Mouse (Mus musculus) embryonic facial prominence, embryonic 12.5 days (tissue): Measurements from ENCODE around the gene Zfp687. TPM values are rescaled to one million over a fixed set of nuclear protein-coding genes. Genes with fewer than 3 reads are reported as not detected.
A peak's percentile ranks its signal among the peaks of the same experiment; 100 is the strongest.
"Not testable (repeated sequence)": the region's sequence is repeated elsewhere in the genome, so short reads cannot be mapped to it uniquely, and the experiment has no call there.

Source experiments
- ATAC-seq: fragments of 200-750 bp; cut with Nextera tagmentation; 2 replicates; pipeline ENCODE4 v1.8.0; 2017; ENCODE audit not compliant: insufficient number of reproducible peaks, insufficient read depth, low FRiP score, low TSS enrichment
- H3K27ac ChIP-seq: fragments of 300-500 bp; sonication (generic); 2 replicates; pipeline ENCODE4 v1.5.1; 2016; ENCODE audit warnings: mild to moderate bottlenecking
- H3K27me3 ChIP-seq: fragments of 300-500 bp; sonication (generic); 2 replicates; pipeline ENCODE4 v1.6.1; 2016; ENCODE audit warnings: mild to moderate bottlenecking, moderate library complexity
- H3K36me3 ChIP-seq: fragments of 300-500 bp; sonication (generic); 2 replicates; pipeline ENCODE4 v1.6.1; 2016; ENCODE audit warnings: mild to moderate bottlenecking
- H3K4me1 ChIP-seq: fragments of 300-500 bp; sonication (generic); 2 replicates; pipeline ENCODE4 v1.6.1; 2016
- H3K4me2 ChIP-seq: fragments of 300-500 bp; sonication (generic); replicated peaks from 2 replicates; pipeline ENCODE4 v1.6.1; 2016; ENCODE audit warnings: mild to moderate bottlenecking, moderate library complexity
- H3K4me3 ChIP-seq: fragments of 300-500 bp; sonication (generic); 2 replicates; pipeline ENCODE4 v1.5.1; 2016; ENCODE audit warnings: mild to moderate bottlenecking
- H3K9ac ChIP-seq: fragments of 300-500 bp; sonication (generic); 2 replicates; pipeline ENCODE4 v1.6.1; 2016; ENCODE audit warnings: mild to moderate bottlenecking, moderate library complexity
- H3K9me3 ChIP-seq: fragments of 300-500 bp; sonication (generic); 2 replicates; pipeline ENCODE4 v1.6.1; 2016; ENCODE audit warnings: mild to moderate bottlenecking, moderate library complexity
- WGBS: fragments of 180-500 bp; shearing (Covaris S2); methylation state at CpG from one replicate; pipeline ENCODE4 v1.1.7; 2016; 5-methylcytosine and 5-hydroxymethylcytosine counted together
- polyA plus RNA-seq: library from polyadenylated mRNA; unstranded; fragments of >200 nt; fragmentation: Nextera tagmentation; extraction: Ambion mirVana; gene quantifications from 2 replicates; pipeline ENCODE4 v1.2.1, GENCODE M21; 2016

Zfp687 gene
- polyA plus RNA-seq, 1 experiment from 2014 or later: 28.7 TPM

DNA sequence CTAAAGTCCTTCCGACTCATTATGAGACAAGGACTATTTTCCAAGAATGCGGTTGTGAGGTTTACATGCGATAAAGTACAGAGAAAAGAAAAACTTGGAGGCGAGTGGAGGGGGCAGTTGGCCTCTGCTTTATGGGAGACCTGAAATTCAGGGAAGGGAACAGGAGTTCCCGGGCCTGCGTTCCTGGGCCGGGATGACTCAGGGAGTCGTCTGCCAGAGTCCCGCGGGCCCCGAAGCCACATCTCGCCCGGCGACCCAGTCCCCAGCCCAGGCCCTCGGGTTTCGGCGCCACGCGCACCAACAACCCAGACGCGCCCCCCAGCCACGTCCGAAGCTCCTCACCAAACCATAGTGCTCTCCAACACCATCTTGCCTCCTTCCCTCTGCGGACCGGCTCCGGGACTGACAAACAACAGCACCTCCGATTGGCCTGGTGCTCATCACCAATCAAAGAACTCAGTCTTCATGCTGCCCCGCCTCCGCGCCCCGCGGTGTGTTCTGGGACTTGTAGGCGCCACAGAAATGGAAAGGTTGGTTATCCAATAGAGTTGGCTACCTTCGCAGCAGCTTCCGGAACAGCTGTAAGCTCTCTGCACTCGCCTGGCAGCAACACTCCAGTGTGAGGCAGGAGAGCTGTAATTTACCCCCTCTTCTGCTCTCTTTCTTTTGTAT, 27.1 kb upstream of the Zfp687 start, which contains the start of gene Psmd4:
TSS of gene Psmd4 (minus strand) at position 449 of the 672 bp plus-strand sequence.
- peak within 1 kb of the TSS; percentile 18; the same call in 1 of the 2 replicates for H3K27ac ChIP-seq
- peak; percentile 97 for ATAC-seq
- WGBS: under 1% methylated on average over 35 of the region's 36 CpGs
- H3K4me2 ChIP-seq: peak within 1 kb of the TSS; percentile 67
- peak within 1 kb of the TSS; percentile 74 for H3K9ac ChIP-seq
- peaks cover 7% of the 10 kb centered on the region for H3K4me1 ChIP-seq
- H3K27me3 ChIP-seq: no peaks in the 10 kb centered on the region
- no peaks in the 10 kb centered on the region for H3K9me3 ChIP-seq
- H3K4me3 ChIP-seq: peak within 1 kb of the TSS; percentile 76
- H3K36me3 ChIP-seq: peaks cover 5% of the 10 kb centered on the region

DNA sequence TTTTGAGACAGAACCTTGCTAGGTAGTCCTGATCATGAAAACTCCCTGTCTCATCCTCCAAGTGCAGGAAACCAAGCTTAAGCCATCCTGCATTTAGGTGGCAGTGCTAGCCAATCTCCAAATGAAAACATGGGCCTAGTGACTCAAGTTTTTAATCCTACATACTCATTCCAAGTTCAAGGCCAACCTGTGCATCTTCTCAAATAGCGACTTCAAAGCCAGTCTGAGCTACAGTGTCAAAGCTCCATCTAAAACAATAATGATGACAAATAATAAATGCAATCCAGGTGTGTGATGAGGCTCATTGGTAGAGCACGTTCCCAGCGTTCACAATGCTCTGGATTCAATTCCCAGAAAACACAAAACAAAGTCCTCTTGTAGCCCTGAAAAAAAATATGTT, 26.4 kb upstream of the Zfp687 start:
- Histone ChIP-seq H3K4me1 (peaks cover 7% of the 10 kb centered on the region), H3K4me3 (peak overlapping the region; percentile 76), H3K27me3 (no peaks in the 10 kb centered on the region), H3K36me3 (peaks cover 5% of the 10 kb centered on the region), H3K4me2 (peak overlapping the region; percentile 67), H3K9ac (peak overlapping the region; percentile 74), H3K9me3 (no peaks in the 10 kb centered on the region), H3K27ac (no peak overlapping the region)
- 14% methylated on average over 3 of the region's 3 CpGs for WGBS
- no peak for ATAC-seq

DNA sequence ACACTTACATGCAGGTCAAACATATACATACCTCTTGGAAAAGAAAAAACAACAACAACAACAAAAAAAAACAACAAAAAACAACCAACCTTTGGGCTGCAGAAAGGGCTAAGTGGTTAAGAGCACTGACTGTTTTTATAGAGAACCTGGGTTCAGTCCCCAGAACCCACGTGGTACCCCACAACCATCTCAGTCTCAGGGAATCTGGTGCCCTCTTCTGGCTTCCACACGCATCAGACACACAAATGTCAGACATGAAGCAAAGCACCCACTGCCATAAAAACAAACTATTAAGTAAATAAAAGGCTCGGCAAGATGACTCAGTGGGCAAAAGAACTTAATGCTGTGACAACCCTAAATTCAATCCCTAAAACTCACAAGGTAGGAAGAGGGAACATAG, 14.7 kb upstream of the Zfp687 start:
- H3K27me3 ChIP-seq: no peaks in the 10 kb centered on the region
- H3K9me3 ChIP-seq: no peaks in the 10 kb centered on the region
- H3K4me1 ChIP-seq: no peaks in the 10 kb centered on the region
- no peak for ATAC-seq
- 73% methylated on average over 3 of the region's 3 CpGs for WGBS
- no peak overlapping the region for H3K9ac ChIP-seq
- peaks cover 52% of the 10 kb centered on the region for H3K36me3 ChIP-seq
- no peak overlapping the region for H3K27ac ChIP-seq
- H3K4me3 ChIP-seq: no peak overlapping the region
- H3K4me2 ChIP-seq: no peak overlapping the region

DNA sequence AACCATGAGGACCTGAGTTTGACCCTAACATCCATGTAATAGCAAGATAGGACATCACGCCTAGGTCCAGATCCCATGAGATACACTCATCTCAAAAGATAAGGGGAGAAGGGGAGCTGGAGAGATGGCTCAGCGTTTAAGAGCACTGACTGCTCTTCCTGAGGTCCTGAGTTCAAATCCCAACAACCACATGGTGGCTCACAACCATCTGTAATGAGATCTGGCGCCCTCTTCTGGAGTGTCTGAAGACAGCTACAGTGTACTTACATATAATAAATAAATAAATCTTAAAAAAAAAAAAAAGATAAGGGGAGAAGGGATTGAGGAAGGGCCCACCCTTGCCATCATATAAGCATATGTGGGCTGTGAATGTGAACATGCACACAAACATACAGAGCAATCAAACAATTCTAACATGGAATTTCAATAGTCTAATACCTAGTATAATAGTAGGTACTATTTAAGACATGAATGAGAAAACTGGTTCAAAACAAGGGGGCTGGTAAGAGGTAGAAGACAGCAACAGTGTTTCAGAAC, 14.1 kb upstream of the Zfp687 start:
- not testable (repeated sequence) for H3K9ac ChIP-seq, H3K4me2 ChIP-seq, ATAC-seq, H3K27me3 ChIP-seq, H3K27ac ChIP-seq, H3K9me3 ChIP-seq, H3K4me3 ChIP-seq, H3K4me1 ChIP-seq
- WGBS: 76% methylated on average over 3 of the region's 3 CpGs
- H3K36me3 ChIP-seq: peaks cover 46% of the 10 kb centered on the region

DNA sequence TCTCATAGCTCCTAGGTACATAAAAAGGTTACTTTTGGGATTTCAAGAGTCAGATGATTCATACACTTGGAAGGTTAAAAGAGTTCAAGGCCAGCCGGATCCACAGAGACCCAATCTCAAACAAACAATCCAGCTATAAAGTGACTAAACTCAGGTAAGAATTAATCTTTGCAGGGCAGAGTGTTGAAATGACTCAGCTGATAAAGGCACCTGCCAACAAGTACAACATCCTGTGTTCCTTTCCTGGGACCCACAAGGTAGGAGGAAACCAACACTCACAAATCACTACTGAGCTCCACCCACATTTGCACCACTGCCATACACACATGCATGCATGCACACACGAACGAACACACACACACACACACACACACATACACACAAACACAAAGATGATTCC, 13.4 kb upstream of the Zfp687 start:
- H3K4me1 ChIP-seq: no peaks in the 10 kb centered on the region
- whole genome bisulfite sequencing: 90% methylated on average over 3 of the region's 3 CpGs

DNA sequence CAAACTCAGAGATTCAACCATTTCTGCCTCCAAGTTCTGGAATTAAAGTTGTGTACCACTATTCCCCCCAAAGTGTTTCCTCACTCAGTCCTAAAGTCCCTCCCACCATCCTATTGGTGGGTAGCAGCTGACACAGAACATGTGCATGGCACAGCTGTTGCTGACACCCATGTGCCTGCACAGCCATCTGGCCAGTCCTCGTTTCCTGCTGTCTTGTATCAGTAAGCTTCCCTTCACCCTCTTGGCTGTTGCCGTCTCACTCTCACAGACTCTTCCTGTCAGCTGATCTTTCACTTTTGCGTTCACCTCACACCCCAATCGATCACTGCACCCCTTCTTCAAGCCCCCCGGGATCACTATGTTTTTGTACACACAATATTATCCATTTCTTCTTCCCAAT, 12.5 kb upstream of the Zfp687 start:
- H3K4me3 ChIP-seq: no peak overlapping the region
- no peaks in the 10 kb centered on the region for H3K27me3 ChIP-seq
- H3K9me3 ChIP-seq: no peaks in the 10 kb centered on the region
- ATAC-seq: no peak
- H3K36me3 ChIP-seq: peaks cover 30% of the 10 kb centered on the region
- H3K4me2 ChIP-seq: no peak overlapping the region
- H3K4me1 ChIP-seq: no peaks in the 10 kb centered on the region
- WGBS: 71% methylated on average over 5 of the region's 5 CpGs
- H3K27ac ChIP-seq: no peak overlapping the region
- H3K9ac ChIP-seq: no peak overlapping the region

More for the DNA sequence above, 13.4 kb upstream of the Zfp687 start:
- no peak; the same call in 1 of the 2 replicates for ATAC-seq
- peaks cover 39% of the 10 kb centered on the region for H3K36me3 ChIP-seq
- no peaks in the 10 kb centered on the region for H3K27me3 ChIP-seq
- H3K4me2 ChIP-seq: no peak overlapping the region
- H3K27ac ChIP-seq: no peak overlapping the region
- no peak overlapping the region for H3K4me3 ChIP-seq
- no peaks in the 10 kb centered on the region for H3K9me3 ChIP-seq
- no peak overlapping the region for H3K9ac ChIP-seq

DNA sequence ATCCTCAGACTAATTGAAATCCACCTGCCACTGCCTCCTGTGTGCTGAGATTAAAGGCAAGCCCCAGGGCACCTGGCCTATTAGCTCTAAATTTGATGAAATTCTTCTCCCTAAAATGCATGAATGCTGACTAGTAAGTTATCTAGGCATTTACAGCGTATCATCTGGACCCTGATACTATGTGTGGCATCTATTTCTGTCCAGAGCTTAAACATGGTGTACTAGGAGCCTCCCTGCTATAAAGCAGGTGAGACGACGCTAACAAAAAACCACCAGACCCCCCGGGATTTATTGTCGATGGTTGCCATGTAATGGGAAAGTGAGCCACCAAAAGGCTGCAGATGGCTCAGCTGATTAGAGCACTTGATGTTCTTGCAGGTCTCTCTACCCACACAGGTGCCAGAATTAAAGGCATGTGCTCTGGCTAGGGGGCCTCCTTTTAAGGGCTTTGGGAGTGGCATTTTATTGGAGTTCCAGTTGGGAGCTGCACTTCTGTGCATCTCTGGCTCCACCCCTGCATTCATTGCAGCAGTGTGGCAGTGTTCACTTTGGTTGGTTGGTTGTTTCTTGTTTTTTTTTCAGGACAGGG, 11.9 kb upstream of the Zfp687 start:
- no peak for ATAC-seq
- H3K4me2 ChIP-seq: no peak overlapping the region

DNA sequence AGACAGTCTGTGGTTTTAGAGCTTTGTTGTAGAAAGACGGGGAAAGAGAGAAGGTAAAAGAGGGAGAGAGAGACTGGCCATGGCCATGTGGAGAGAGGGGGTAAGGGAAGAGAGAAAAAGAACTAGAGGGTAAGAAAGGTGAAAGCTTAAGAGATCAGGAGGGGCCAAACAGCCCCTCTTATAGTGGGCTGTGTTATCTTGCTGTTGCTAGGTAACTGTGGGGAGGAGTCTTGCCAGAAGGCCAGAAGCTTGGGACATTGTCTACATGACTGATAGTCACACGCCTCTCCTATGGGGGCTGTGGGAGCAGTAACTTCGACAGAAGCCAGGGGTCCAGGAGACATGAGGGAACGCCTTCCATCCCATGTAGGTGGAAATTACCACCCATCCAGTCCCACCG, 10.0 kb upstream of the Zfp687 start:
- ATAC-seq: no peak
- H3K9ac ChIP-seq: no peak overlapping the region
- 65% methylated on average over 5 of the region's 5 CpGs for WGBS
- H3K4me1 ChIP-seq: no peaks in the 10 kb centered on the region
- H3K9me3 ChIP-seq: no peaks in the 10 kb centered on the region
- H3K4me3 ChIP-seq: no peak overlapping the region
- no peaks in the 10 kb centered on the region for H3K27me3 ChIP-seq
- no peak overlapping the region for H3K27ac ChIP-seq
- no peak overlapping the region for H3K4me2 ChIP-seq
- peaks cover 6% of the 10 kb centered on the region; the same call in 1 of the 2 replicates for H3K36me3 ChIP-seq

More for the DNA sequence above, 11.9 kb upstream of the Zfp687 start:
- WGBS: 60% methylated on average over 5 of the region's 5 CpGs
- no peaks in the 10 kb centered on the region for H3K4me1 ChIP-seq
- no peak overlapping the region for H3K4me3 ChIP-seq
- H3K27ac ChIP-seq: no peak overlapping the region
- no peak overlapping the region for H3K9ac ChIP-seq
- no peaks in the 10 kb centered on the region for H3K9me3 ChIP-seq
- H3K27me3 ChIP-seq: no peaks in the 10 kb centered on the region
- peaks cover 25% of the 10 kb centered on the region for H3K36me3 ChIP-seq

DNA sequence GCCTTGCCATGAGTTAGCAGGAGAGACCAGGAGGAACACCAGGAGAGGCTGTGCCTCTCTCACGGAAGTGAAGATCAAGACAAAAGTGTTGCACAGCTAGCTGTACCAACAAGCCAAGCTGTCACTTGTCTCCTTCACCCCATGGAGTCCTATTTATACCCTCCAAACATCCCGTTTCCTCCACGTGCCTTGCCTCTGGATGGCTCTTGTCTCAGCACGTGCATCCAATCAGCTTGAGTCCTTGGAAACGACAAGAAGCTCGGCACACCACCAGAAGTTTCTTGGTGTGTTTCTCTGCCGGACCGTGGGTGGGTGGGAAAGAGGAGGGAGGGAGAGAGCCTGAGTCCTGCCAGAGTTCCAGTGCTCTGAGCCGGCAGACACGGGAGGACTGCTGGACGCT, 9.3 kb upstream of the Zfp687 start:
- Histone ChIP-seq H3K4me2 (no peak overlapping the region), H3K4me3 (no peak overlapping the region), H3K27me3 (no peaks in the 10 kb centered on the region), H3K4me1 (no peaks in the 10 kb centered on the region), H3K27ac (no peak overlapping the region), H3K9ac (no peak overlapping the region), H3K36me3 (0 out of 2 replicates have a peak, but pooled peaks cover 3% of the 10 kb centered on the region), H3K9me3 (no peaks in the 10 kb centered on the region)
- 0 out of 2 replicates have a peak, but pooled peaks have one; percentile 38 for ATAC-seq
- WGBS: 27% methylated on average over 11 of the region's 11 CpGs

DNA sequence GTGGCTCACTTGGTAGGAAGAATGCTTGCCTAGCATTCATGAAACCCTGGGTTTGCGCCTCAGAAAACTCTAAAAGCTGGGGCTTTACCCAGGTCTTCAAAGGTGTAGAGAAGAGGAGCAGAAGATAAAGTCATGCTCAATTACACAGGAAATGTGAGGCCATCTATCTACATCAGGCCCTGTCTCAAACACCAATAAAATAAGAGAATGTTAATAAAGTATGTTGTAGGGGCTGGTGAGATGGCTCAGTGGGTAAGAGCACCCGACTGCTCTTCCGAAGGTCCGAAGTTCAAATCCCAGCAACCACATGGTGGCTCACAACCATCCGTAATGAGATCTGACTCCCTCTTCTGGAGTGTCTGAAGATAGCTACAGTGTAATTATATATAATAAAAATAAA, 5.7 kb upstream of the Zfp687 start:
- H3K4me3 ChIP-seq, H3K4me1 ChIP-seq, H3K27me3 ChIP-seq, H3K9me3 ChIP-seq, ATAC-seq, H3K4me2 ChIP-seq, H3K27ac ChIP-seq, H3K9ac ChIP-seq, H3K36me3 ChIP-seq: not testable (repeated sequence)
- WGBS: 94% methylated on average over 5 of the region's 5 CpGs

DNA sequence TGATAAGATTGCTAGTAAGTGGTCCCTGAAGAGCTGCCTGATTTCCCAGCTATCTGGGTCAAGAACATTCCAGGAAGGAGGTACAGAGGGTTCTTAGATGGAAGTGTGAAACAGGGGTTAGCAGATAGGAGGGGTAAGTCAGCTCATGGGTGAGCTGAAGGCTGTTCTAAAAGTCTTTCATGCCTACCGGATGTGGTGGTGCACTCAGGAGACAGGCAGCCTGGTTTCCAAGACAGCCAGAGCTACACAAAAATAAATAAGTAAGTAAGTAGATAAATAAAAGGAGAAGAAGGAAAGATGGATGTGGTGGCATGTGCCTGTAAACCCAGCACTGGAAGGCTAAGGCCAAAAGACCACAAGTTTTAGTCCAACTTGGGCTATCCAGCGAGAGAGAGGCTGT, 3.5 kb upstream of the Zfp687 start:
- Histone ChIP-seq H3K4me2 (no peak overlapping the region), H3K9ac (no peak overlapping the region), H3K27me3 (no peaks in the 10 kb centered on the region), H3K27ac (no peak overlapping the region), H3K36me3 (no peaks in the 10 kb centered on the region), H3K4me3 (no peak overlapping the region), H3K4me1 (peaks cover 10% of the 10 kb centered on the region), H3K9me3 (no peaks in the 10 kb centered on the region)
- no peak for ATAC-seq
- 75% methylated on average over 2 of the region's 2 CpGs for WGBS

DNA sequence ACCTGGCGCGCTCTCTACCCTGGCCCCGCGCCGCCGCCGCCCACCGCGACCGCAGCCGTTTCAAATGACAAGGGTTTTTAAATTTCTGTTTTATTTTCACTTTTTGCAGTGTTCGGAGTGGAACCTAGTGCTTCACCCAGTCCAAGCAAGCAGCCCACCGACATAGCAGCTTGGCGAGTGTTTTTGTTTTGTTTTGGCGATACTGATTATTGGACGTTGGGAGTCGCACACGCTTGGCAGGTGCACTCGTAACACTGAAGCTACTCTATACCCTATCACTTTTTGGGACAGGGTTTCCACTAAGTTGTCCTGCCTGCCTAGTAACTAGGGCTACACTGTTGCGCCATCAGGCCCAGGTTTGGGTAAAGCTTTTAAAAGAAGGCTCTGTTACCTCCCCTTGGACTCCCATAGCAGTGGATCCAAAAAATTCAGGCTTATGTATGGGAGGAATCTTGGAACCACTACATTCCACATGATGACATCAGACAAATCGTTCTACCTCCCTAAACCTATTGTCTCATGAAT, 1.3 kb upstream of the Zfp687 start:
- peak overlapping the region; percentile 94 for H3K27ac ChIP-seq
- 6% methylated on average over 21 of the region's 21 CpGs for WGBS
- peak overlapping the region; percentile 77 for H3K4me3 ChIP-seq
- H3K9ac ChIP-seq: peak overlapping the region; percentile 64
- H3K4me2 ChIP-seq: peak overlapping the region; percentile 62
- no peak for ATAC-seq
- H3K9me3 ChIP-seq: no peaks in the 10 kb centered on the region
- peaks cover 20% of the 10 kb centered on the region for H3K4me1 ChIP-seq
- no peaks in the 10 kb centered on the region for H3K27me3 ChIP-seq
- H3K36me3 ChIP-seq: peaks cover 8% of the 10 kb centered on the region
